Mouse (Mus musculus): ENCODE results near the gene Acadvl. TPM values are rescaled to one million over a fixed set of nuclear protein-coding genes. Genes with fewer than 3 reads are reported as not detected.

The Acadvl gene
- polyA plus RNA-seq, 1 experiment from 2014 or later, result 114 TPM

DNA sequence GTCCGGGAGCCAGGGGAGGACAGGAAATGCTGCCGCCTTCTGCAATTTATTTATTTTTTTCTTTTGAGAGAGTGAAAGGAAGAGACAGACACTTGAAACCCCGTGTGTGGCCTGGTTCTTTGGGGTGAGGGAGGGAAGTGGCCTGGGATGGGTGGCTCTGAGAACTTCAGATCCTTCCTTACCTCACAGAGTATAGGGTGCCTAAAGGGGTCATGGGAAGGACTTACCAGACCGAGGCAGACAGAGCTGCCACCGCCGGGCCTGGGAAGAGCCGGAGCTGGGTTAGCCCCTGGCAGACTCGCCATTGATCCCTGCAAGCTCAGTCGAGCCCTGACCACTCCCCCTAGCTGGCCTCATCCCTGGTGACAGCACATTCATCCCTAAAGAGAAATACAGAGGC is 30.2 kb upstream of the Acadvl start:
- H3K27ac ChIP-seq (ENCODE audit: low read length), result no peak overlapping the region; the same call in 1 of the 2 replicates
- H3K9ac ChIP-seq (replicated peaks; ENCODE audit: low read length), result no peak overlapping the region

DNA sequence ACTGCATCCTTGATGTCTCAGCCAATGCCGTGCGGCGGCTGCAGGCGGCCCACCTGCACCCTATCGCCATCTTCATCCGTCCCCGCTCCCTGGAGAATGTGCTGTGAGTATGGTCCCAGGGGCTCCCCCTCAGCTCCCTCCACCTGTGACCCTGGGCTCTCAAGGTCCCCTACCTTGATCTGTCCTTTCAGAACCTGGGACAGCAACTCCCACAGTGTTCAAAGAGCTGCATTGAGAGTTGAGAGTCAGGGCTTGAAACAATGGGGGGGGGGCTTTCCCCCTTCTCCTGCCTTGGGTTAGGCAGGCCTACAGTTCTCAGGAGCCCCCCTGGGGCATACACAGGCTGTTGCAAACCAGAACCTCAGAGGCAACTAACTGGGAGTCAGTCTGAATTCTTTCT is 28.5 kb upstream of the Acadvl start:
- H3K9ac ChIP-seq (replicated peaks; ENCODE audit: low read length), result no peak overlapping the region
- H3K9me3 ChIP-seq (ENCODE audit: low read length), result no peaks in the 10 kb centered on the region
- no peak overlapping the region for H3K4me2 ChIP-seq (replicated peaks; ENCODE audit: low read depth, low read length)
- no peak for ATAC-seq (ENCODE audit: low FRiP score, low TSS enrichment)
- 0 out of 2 replicates have a peak, but pooled peaks cover 3% of the 10 kb centered on the region for H3K4me1 ChIP-seq (ENCODE audit: insufficient read depth, low read length)
- H3K27me3 ChIP-seq (ENCODE audit: insufficient read depth, low read length), result no peaks in the 10 kb centered on the region
- H3K4me3 ChIP-seq (ENCODE audit: low read length), result no peak overlapping the region
- peaks cover 36% of the 10 kb centered on the region for H3K36me3 ChIP-seq (ENCODE audit: insufficient read depth, low read length)
- no peak overlapping the region for H3K27ac ChIP-seq (ENCODE audit: low read length)
- 85% methylated on average over 7 of the region's 7 CpGs for WGBS

More for the DNA sequence above, 30.2 kb upstream of the Acadvl start:
- no peaks in the 10 kb centered on the region for H3K27me3 ChIP-seq (ENCODE audit: insufficient read depth, low read length)
- 20% methylated on average over 9 of the region's 9 CpGs for WGBS
- peaks cover 22% of the 10 kb centered on the region; the same call in 1 of the 2 replicates for H3K36me3 ChIP-seq (ENCODE audit: insufficient read depth, low read length)
- no peaks in the 10 kb centered on the region for H3K9me3 ChIP-seq (ENCODE audit: low read length)
- 0 out of 2 replicates have a peak, but pooled peaks cover 3% of the 10 kb centered on the region for H3K4me1 ChIP-seq (ENCODE audit: insufficient read depth, low read length)
- no peak overlapping the region for H3K4me2 ChIP-seq (replicated peaks; ENCODE audit: low read depth, low read length)
- no peak overlapping the region for H3K4me3 ChIP-seq (ENCODE audit: low read length)
- peak; percentile 53 for ATAC-seq (ENCODE audit: low FRiP score, low TSS enrichment)

GRCm38 (mm10) chr11:70042309-70043085 is 27.3 kb upstream of the Acadvl start:
- Histone ChIP-seq H3K36me3 (ENCODE audit: insufficient read depth, low read length) (peaks cover 37% of the 10 kb centered on the region), H3K27ac (ENCODE audit: low read length) (no peak overlapping the region)

GRCm38 (mm10) chr11:70040184-70040583 is 25.0 kb upstream of the Acadvl start:
- Histone ChIP-seq H3K9me3 (ENCODE audit: low read length) (no peaks in the 10 kb centered on the region), H3K4me2 (replicated peaks; ENCODE audit: low read depth, low read length) (no peak overlapping the region), H3K27ac (ENCODE audit: low read length) (no peak overlapping the region), H3K36me3 (ENCODE audit: insufficient read depth, low read length) (peaks cover 37% of the 10 kb centered on the region), H3K4me3 (ENCODE audit: low read length) (no peak overlapping the region), H3K9ac (replicated peaks; ENCODE audit: low read length) (no peak overlapping the region), H3K4me1 (ENCODE audit: insufficient read depth, low read length) (no peaks in the 10 kb centered on the region), H3K27me3 (ENCODE audit: insufficient read depth, low read length) (no peaks in the 10 kb centered on the region)
- WGBS, result 92% methylated on average over 7 of the region's 7 CpGs
- ATAC-seq (ENCODE audit: low FRiP score, low TSS enrichment), result no peak

More at GRCm38 (mm10) chr11:70042309-70043085, 27.3 kb upstream of the Acadvl start:
- Histone ChIP-seq H3K4me1 (ENCODE audit: insufficient read depth, low read length) (0 out of 2 replicates have a peak, but pooled peaks cover 3% of the 10 kb centered on the region), H3K9ac (replicated peaks; ENCODE audit: low read length) (no peak overlapping the region), H3K27me3 (ENCODE audit: insufficient read depth, low read length) (no peaks in the 10 kb centered on the region), H3K4me3 (ENCODE audit: low read length) (no peak overlapping the region), H3K4me2 (replicated peaks; ENCODE audit: low read depth, low read length) (no peak overlapping the region), H3K9me3 (ENCODE audit: low read length) (no peaks in the 10 kb centered on the region)
- 86% methylated on average over 23 of the region's 23 CpGs for WGBS
- no peak for ATAC-seq (ENCODE audit: low FRiP score, low TSS enrichment)

DNA sequence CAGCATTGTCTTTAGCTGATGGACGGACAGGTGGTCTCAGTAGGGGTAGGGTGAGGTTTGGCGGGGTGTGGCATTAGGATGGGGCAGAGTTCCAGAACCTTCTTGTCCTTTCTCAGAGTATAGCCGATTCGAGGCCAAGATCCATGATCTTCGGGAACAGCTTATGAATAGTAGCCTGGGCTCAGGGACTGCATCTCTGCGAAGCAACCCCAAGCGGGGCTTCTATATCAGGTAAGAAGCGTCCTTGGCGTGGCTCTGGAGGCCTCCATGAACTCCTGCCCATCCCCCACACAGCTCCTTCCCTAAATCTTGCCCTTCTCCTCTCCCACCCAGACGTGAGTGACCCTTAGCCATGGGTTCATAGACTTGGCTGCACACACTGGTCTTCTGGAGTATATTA is 24.4 kb upstream of the Acadvl start:
- H3K9ac ChIP-seq (replicated peaks; ENCODE audit: low read length), result no peak overlapping the region
- no peak overlapping the region for H3K4me2 ChIP-seq (replicated peaks; ENCODE audit: low read depth, low read length)
- peaks cover 37% of the 10 kb centered on the region for H3K36me3 ChIP-seq (ENCODE audit: insufficient read depth, low read length)
- ATAC-seq (ENCODE audit: low FRiP score, low TSS enrichment), result no peak
- H3K4me1 ChIP-seq (ENCODE audit: insufficient read depth, low read length), result no peaks in the 10 kb centered on the region
- no peaks in the 10 kb centered on the region for H3K9me3 ChIP-seq (ENCODE audit: low read length)
- no peak overlapping the region for H3K27ac ChIP-seq (ENCODE audit: low read length)
- H3K4me3 ChIP-seq (ENCODE audit: low read length), result no peak overlapping the region
- H3K27me3 ChIP-seq (ENCODE audit: insufficient read depth, low read length), result no peaks in the 10 kb centered on the region
- 93% methylated on average over 10 of the region's 10 CpGs for WGBS

GRCm38 (mm10) chr11:70038174-70038573 is 23.0 kb upstream of the Acadvl start:
- 79% methylated on average over 7 of the region's 7 CpGs for WGBS
- no peak for ATAC-seq (ENCODE audit: low FRiP score, low TSS enrichment)
- H3K4me1 ChIP-seq (ENCODE audit: insufficient read depth, low read length), result no peaks in the 10 kb centered on the region
- peaks cover 38% of the 10 kb centered on the region for H3K36me3 ChIP-seq (ENCODE audit: insufficient read depth, low read length)
- H3K4me2 ChIP-seq (replicated peaks; ENCODE audit: low read depth, low read length), result no peak overlapping the region
- H3K9me3 ChIP-seq (ENCODE audit: low read length), result no peaks in the 10 kb centered on the region
- no peak overlapping the region for H3K9ac ChIP-seq (replicated peaks; ENCODE audit: low read length)
- H3K4me3 ChIP-seq (ENCODE audit: low read length), result no peak overlapping the region
- no peak overlapping the region for H3K27ac ChIP-seq (ENCODE audit: low read length)
- no peaks in the 10 kb centered on the region for H3K27me3 ChIP-seq (ENCODE audit: insufficient read depth, low read length)

GRCm38 (mm10) chr11:70031321-70031670 is 16.1 kb upstream of the Acadvl start:
- Histone ChIP-seq H3K9me3 (ENCODE audit: low read length) (no peaks in the 10 kb centered on the region), H3K4me3 (ENCODE audit: low read length) (no peak overlapping the region), H3K4me2 (replicated peaks; ENCODE audit: low read depth, low read length) (no peak overlapping the region), H3K27me3 (ENCODE audit: insufficient read depth, low read length) (no peaks in the 10 kb centered on the region), H3K27ac (ENCODE audit: low read length) (no peak overlapping the region), H3K9ac (replicated peaks; ENCODE audit: low read length) (no peak overlapping the region), H3K36me3 (ENCODE audit: insufficient read depth, low read length) (peaks cover 24% of the 10 kb centered on the region), H3K4me1 (ENCODE audit: insufficient read depth, low read length) (peaks cover 38% of the 10 kb centered on the region)
- WGBS, result 98% methylated on average over 11 of the region's 11 CpGs
- no peak for ATAC-seq (ENCODE audit: low FRiP score, low TSS enrichment)

DNA sequence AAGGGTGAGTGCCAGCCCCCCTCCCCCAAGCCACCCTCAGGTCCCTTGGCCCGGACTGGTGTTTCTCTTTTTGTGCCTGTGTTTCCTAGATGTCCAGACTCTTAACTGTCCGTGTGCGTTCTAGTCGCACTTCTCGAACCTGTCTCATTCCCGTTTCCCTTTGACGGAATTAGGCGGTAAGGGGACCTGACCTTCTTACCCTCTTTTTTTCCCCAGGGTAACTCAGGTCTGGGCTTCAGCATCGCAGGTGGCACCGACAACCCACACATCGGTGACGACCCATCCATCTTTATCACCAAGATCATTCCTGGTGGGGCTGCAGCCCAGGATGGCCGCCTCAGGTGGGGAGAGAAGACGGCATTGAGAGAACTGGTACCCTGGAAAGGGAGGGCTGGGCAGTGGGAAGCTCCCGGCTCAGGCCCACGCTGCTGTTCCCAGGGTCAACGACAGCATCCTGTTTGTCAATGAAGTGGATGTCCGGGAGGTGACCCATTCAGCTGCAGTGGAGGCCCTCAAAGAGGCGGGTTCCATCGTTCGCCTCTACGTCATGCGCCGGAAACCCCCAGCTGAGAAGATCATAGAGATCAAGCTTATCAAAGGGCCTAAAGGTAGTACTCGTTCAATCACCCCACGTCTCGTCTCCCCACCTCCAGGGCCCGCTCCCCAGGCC is 15.6 kb upstream of the Acadvl start:
- ATAC-seq (ENCODE audit: low FRiP score, low TSS enrichment), result no peak
- H3K4me1 ChIP-seq (ENCODE audit: insufficient read depth, low read length), result peaks cover 43% of the 10 kb centered on the region
- H3K36me3 ChIP-seq (ENCODE audit: insufficient read depth, low read length), result peaks cover 24% of the 10 kb centered on the region
- no peaks in the 10 kb centered on the region for H3K9me3 ChIP-seq (ENCODE audit: low read length)
- H3K4me3 ChIP-seq (ENCODE audit: low read length), result no peak overlapping the region
- H3K4me2 ChIP-seq (replicated peaks; ENCODE audit: low read depth, low read length), result no peak overlapping the region
- H3K9ac ChIP-seq (replicated peaks; ENCODE audit: low read length), result no peak overlapping the region
- WGBS, result 93% methylated on average over 28 of the region's 28 CpGs
- H3K27ac ChIP-seq (ENCODE audit: low read length), result no peak overlapping the region
- no peaks in the 10 kb centered on the region for H3K27me3 ChIP-seq (ENCODE audit: insufficient read depth, low read length)

- H3K27ac ChIP-seq (ENCODE audit: low read length), result no peak overlapping the region
- no peak overlapping the region for H3K9ac ChIP-seq (replicated peaks; ENCODE audit: low read length)
- peak overlapping the region; percentile 61 for H3K4me2 ChIP-seq (replicated peaks; ENCODE audit: low read depth, low read length)
- no peaks in the 10 kb centered on the region for H3K9me3 ChIP-seq (ENCODE audit: low read length)
- 0 out of 2 replicates have a peak, but pooled peaks have one; percentile 12 for ATAC-seq (ENCODE audit: low FRiP score, low TSS enrichment)
- no peaks in the 10 kb centered on the region for H3K27me3 ChIP-seq (ENCODE audit: insufficient read depth, low read length)
- H3K4me3 ChIP-seq (ENCODE audit: low read length), result peak overlapping the region; percentile 30; the same call in 1 of the 2 replicates
- H3K36me3 ChIP-seq (ENCODE audit: insufficient read depth, low read length), result peaks cover 24% of the 10 kb centered on the region
- H3K4me1 ChIP-seq (ENCODE audit: insufficient read depth, low read length), result peaks cover 46% of the 10 kb centered on the region
- 40% methylated on average over 11 of the region's 11 CpGs for WGBS
These were observed 14.8 kb upstream of the Acadvl start for GRCm38 (mm10) chr11:70029829-70030550.
